Mouse (Mus musculus) adrenal gland, postnatal 25 days (tissue): Measurements from ENCODE around the gene Cflar. TPM values are rescaled to one million over a fixed set of nuclear protein-coding genes. Genes with fewer than 3 reads are reported as not detected.

ENCODE experiments used
- DNase-seq: peaks from one replicate; pipeline ENCODE4 v3.0.0; 2021; ENCODE audit warnings: mixed read lengths
- total RNA-seq: library from RNA; stranded (reverse); gene quantifications from 2 replicates; pipeline ENCODE4 v1.2.3, GENCODE M21; 2021

Gene Cflar
- total RNA-seq, 1 experiment from 2014 or later = 122 TPM

DNA sequence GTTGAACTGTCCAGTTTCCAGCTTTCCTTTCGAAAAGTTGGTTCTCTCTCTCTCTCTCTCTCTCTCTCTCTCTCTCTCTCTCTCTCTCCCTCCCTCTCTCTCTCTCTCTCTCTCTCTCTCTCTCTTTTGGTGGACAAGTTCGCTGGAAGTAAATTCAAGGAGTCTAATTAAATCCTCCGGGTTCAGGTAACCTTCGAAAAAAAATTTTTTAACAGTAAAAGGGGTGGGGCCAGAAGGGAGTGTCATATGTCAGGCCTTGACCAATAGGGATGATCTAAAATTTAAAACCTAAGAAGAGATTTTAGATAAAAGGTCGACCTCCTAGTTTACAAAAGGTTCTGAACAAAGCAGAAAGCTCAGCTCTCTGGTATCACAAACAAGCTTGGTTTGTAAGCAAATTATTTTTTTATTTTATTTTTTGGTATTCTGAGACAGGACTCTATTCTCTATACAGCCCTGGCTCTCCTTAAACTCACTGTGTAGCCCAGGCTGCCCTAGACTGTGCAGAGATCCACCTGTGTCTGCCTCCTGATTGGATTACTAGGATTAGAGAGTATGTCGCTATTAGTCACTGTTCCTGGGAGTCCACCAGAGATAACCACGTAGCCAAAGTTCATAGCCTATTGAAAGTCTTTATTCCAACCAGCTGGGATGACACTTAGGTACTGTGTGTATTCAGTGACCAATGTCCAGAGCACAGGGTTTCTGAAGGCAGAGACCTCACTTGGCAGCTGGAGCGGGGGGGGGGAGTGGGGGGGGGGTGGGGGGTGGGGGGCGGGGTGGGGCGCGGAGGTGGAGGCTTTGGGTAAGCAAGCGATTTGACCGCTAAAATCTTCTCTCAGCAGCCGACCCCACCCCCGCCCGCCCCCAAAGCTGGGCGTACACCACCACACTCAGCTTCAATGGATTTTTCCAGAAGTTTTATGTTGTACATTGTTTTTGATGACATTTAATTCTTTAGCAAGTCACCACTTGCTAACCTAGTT lies 1.1 kb downstream of the Cflar start:
- peak; percentile 27 for DNase-seq

DNA sequence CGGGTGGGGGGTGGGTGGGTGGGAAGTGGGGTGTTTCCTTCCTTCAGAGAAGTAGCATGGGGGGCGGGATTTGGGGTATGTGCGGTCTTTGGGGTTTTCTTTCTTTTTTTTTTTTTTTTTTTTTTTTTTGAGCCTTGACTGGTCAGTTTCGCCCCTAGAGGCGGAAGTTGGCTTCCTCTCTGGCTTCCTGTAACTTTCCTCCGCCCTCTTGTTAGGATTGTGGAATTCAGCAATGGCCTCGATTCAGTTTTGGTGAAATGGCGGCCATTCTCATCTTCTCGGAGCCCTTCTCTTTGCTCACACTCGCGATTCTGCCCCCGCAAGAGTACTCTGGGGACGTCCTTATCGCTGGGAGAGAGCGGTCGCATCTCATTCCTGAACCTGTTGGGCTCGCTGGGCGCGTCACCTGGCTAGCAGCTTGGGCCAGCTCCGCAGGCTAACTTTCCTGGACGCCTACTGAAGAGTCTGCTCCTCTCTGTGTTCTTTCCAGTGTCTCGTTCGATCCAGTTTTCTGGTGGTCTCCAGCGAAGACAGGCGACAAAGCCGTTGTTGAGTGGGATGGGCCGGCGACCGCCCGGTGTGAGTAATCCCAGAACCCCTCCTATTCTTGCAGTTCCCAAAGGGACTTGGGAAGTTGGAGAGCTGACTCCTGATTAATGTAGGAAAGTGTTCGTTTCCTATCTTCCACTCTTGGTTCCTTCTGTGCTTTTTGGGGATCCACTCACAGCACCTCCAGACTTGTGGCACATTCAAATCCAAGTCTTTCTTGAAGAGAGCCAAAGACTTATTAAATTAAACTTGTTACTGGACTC lies 2.0 kb downstream of the Cflar start:
- peak; percentile 48 for DNase-seq

DNA sequence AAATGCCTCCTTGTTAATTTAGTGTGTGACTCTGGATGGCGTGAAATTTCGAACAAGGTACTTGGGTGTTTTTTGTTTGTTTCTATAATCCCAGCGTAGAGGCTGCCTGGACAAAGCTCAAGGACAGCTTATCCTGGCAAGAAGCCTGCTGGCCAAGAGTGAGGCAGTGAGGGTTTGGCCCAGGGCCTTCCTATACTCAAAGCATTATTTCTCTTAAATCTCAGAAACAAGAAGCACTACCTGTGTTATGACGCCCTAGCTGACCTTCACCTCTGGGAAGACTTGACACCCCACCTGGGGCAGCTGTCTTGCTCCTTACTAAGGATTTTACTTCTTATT lies 2.6 kb downstream of the Cflar start:
- DNase-seq = peak; percentile 80

DNA sequence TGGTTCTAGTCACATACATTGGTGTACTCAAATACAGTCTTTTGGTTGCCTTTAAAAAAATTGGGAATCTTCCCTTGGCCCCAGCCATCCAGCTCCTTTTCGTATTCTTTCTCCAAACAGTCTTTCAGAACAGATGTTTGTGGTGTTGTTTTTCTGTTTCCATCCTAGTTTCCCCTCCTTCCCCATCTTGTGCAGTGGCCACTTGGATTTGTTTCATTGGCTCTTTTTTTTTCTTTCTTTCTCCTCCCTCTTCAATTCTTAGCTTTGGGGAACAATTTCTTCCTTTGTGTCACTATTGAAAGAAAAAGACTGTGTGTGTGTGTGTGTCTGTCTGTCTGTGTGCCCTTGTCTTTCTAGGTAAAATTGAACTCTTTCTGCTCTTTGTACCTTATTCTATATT lies 3.1 kb downstream of the Cflar start:
- DNase-seq = no peak

DNA sequence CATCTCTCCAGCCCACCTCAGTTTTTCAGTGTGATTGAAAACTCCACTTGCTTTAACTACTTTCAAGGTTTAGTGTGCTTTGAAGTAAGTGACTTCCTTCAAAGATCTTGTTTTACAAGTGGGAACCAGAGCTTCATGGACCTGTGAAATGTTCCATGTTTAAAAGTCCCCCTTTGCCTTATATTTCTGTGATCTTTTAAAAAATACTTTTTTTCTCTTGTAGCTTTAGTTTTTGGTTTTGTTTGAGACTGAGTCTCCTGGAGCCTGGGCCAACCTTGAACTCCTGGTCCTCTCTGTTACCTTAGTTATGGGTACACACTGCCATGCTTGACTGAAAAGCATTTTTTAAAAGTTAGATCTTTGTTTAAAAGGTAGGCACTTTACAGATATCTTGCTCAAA lies 4.2 kb downstream of the Cflar start:
- no peak for DNase-seq

DNA sequence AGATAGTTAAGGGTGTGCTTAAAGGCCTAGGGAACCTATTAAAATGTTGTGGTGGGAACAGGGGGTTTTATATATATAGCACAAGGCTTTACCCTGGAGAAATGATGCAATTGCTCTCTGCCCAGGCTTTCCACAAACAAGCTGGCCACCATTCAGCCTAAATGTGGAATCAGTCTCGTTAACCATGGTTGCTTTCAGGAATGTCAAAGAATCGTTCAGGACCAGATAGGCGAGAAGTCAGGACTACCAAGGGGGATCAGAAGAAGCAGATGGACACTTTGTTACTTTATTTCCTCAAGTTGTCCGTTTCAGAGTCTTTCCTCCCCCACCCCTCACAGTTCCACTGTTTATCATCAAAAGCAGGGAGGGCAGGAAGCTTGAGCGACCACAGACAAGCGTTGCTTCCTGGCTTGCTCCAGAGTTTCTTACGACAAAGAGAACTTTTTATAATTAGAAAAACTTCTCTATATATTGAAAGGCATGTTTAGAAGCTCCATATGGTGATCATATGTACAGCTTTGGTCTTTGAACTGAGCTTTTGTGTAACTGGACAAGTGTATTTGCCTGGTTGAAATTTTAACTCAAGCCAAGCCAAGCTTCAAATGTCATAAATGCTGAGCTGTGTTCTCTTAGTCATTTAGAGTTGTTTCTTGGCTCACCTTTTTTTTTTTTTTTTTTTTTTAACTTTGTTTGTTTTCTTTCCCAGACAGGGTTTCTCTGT lies 5.0 kb downstream of the Cflar start:
- no peak for DNase-seq

DNA sequence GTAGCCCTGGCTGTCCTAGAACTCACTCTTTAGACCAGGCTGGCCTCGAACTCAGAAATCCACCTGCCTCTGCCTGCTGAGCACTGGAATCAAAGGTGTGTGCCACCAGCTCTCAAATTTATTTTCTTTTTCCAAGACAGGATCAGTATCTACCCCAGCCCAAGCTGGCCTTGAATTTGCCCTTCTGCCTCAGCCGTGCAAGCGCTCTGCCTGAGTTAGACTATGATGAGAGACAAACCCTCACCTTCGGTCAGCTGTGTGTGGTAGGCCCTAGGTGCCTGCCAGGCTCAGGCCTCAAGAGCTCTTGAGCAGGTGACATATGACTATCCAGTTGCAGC lies 5.5 kb downstream of the Cflar start:
- no peak for DNase-seq

DNA sequence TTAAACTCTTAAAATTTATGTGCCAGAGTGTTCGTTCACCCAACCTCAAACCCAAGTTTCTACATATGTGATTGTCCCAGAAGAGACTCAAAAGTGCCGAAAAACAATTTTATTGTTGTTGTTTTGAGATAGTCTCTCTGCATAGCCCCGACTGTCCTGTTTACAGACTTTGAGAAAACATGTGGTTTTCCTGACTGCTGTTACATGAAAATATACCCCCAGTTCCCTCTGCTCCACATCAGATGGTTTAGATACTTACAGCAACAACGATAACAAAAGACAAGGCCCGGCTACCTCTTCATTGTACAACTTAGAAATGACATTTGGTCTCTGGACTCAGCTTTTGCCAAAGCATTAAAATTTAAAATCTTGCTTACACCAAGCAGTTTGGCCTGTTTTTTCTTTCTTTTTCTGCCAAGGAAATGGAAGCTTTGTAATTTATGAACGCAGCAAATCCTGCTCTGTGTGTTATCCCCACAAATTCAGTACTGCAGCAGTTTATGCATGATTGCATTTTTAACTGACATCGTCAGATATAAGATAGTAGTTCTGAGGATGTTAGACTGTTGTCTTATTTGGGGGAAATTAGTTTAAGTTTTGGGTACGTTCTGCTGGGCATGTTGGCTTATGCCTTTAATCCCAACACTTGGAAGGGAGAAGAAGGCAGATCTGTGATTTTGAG lies 6.4 kb downstream of the Cflar start:
- DNase-seq = no peak

DNA sequence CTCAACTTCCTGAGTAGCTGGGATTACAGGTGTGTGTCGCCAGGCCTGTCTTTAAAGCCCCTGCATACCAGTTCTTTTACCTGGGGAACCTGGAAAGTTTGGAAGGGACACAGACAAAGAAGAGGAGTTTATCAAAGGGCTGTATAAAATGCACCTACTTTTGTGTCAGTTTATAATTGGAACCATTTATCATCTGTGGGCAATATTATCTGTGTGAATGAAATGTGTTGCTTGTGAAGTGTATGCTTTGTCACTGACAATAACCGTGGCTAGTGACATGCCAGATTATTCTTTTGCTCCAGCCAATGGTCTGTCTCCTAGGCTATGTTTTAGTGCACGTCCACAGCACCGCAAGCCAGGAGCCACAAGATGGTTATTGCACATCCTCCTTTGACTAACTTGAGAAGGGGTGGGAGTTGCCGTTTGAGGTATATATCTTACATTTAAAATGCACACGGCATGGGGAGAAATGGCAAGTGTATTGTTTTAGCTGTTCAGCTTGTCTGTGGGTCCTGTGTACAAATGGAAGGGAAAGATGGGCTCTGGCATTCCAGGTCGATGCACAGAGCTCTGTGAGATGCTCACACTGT lies 8.1 kb downstream of the Cflar start:
- no peak for DNase-seq

DNA sequence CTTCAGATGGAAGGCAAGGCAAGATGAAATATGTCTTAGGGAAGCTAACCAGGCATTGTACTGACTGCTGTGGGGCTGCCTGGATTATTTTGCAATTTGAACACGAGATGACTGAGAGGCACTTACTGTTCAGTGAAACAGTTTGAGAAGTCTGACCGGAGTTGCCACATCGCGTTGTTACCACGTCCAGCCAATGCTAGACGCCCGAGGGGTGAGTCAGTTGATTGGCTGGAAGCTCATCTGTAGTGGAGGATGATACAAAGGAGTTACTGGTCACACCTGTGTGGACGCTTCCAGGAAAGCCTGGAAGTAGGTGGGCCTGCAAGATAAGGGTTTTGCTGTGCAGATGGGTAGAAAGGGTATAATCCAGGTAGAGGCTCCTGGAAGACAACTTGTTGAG lies 8.8 kb downstream of the Cflar start:
- peak; percentile 27 for DNase-seq

DNA sequence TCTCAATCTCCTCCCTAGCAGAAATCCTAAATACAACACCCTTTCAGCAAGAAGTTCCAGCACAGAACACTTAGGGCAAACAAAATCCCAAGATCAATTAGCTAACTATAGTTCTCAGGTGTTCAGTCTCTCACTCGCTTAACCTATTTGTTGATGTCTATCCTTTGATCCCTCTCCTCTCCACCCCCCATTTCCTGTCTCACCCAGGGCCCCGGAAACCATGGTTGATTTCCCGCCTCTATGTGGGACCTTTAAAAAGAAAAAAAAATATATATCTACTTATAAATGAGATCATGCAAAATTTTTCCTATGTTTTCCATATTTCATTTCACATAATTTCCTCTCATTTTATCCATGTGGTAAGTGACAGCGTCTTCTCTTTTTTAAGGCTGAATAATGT lies 9.7 kb downstream of the Cflar start:
- DNase-seq = no peak

DNA sequence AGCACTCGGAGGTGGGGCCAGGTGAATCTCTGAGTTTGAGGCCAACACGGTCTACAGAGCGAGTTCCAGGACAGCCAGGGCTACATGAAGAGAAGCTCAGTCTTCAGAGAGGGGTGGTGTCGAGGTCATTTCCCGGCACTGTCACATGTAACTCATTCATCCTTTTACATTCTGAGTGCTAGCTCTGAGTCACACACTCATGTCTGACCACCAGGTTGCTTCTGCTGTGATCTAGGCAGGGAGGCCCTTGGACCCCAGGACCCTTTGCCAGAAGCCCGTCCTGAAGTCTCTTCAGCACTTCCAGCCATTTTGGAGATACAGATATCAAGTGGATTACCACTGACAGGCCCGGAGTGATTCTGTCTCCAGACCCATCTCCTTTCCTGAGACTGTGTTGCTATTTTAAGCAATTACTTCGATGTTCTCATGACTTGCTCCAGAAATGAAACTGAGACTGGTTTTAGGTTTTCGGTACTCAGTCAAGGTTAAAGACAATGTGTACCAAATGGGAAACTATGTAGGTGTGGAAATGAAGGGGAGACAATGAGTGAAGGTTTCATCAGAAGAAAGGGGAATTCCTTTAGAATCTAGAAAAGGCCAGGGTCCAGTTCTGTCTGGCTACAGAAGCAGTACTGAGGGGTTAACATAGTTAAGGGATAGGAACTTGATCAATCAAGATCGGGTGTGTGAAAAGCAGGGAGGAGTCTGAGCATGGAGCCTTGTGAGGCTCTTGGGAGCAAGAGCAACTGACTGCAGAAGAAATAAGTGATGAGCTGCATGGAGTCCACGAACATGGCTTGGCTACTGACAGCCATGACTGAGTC lies 11.0 kb downstream of the Cflar start:
- DNase-seq = peak; percentile 16

DNA sequence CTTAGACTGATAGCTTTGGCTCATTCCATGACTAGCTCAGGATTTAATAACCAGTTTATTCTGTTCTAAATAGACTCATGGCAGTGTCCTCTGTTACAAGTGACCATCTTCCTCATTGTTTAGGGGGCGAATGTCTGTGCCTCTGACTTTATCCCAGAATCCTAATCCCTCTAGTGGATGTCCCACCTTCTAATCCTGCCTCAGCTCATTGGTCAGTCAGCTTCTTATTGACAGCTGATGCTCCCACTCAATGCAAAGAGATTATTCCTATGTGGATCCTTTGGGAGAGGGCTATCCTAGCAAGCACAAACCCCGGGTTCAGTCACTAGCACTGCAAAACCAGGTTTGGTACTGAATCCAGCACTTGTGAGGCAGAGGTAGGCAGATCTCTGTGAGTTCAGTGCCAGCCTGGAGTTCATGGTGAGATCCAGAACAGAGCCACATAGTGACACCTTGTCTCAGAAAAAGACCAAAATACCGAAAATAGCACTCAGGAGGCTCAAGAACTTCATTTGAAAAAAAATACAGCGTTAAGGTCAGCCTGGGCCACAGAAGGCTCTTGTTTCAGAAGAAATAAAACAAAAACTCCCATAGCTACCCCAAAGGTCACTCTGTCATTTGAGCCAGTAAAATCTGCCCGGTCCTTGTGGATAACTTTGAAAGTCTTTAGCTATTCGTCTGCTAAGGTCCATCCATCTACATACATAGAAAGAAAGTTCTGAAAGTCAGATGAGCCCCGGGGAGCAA lies 11.9 kb downstream of the Cflar start:
- DNase-seq = no peak

DNA sequence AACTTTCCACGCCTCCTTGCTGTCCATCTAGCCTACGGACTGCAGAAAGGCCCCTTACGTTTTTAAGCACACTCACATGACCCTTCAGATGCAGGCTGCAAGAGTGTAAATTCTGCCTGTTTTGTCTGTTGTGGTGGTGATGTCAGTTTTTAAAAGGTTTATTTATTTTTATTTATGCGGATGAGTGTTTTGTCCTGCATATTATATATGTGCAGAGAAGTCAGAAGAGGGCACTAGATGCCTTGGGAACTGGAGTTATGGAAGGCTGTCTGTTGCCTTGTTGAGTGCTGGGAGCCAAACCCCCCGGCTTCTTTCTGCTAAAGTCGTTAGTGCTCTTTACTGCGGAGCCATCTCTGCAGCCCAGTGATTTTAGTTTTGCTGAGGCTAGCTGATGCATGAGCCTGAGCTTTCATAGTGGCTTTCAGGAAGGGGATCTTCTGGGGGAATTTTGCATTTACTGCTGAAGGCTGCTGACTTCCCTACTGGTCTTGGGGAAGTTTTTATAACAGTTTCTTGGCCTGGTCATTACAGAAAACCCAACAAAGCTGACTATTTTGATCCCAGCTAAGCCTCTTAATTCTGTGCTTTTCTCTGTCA lies 12.6 kb downstream of the Cflar start:
- no peak for DNase-seq

DNA sequence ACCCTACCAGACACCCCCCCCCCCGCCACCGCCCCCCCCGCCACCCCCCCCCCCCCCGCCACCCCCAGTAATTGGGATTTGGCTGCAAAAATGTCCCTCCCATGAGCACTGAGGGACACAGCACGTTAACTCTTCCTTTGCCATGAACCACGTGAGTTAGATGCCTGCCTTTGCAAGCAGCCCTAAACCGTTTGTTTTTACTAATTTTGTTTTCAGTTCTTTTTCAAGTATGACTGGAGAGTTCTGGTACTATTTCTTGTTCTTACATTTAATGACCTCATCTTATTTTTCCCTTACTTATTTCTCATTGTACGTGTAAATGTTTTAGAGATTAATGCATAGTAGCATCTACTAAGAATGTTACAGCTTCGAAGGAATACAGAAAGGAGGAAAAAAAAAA lies 13.2 kb downstream of the Cflar start:
- no peak for DNase-seq

DNA sequence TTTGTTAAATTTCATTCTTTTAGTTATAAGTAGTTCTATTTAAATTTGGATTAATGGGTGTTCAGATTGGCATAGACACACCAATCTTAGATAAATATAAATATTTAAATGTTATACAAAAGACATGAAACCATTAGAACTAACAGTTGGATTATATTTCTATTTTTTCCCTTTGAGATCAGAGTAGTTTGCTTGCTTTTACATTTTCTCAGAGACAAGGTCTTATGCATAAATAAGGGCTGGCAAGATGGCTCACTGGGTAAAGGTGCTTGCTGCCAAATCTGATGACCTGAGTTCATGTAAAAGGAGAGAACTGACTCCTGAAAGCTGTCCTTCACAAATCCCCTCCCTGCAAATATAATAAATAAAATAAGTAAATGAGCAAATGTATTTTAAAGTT lies 13.8 kb downstream of the Cflar start:
- DNase-seq = no peak

DNA sequence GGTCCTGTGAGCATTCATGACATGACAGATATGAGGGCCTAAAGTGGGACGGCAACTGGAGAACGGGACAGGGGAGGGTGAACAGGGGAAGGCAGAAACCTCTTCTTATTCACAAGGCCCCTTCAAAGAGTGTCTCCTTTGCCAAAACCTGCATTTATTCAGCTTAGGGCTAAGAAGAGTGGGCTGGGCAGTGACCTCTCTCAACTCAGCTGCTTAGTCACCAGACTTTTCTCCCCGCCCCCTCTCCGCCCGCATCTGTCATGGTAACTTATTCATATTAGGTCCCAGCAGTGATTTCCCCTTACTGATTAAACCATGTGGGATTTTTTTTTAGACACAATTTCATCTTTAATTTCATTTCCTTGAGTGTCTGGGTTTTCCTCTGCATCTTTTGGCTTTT lies 14.5 kb downstream of the Cflar start:
- DNase-seq = peak; percentile 72

DNA sequence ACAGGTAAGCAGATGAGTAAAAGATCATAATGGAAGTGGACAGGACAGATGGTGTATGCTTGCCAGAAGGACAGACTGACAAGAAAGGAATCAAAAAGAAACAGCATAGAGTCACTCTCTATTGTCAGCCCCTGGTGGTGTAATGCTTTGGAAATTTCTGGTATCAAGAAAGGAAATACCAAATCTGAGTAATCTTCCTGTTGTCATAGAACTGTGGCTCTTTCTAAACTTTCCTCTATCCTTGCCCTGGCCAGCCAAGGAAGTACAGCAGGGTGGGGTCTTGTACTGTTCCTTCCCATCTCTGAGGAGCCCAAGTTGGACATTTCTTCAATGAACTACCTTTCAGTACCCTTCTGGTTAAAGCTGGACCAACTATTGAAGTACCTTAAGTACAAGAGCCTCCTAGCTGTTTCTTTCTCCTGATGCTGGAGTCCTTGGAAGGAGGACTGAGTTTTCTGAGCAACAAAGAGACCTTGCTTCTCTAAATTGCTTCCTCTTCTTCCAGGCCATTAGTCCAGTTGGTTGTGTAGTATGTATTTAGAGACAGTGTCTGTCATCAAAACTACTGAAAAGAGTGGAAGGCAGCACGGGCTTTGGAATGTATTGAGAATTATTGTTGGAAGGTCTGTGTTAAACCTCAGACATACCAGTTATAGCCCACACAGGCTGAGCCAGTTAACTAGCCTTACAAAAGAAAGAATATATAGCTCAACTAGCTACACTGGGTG lies 15.9 kb downstream of the Cflar start:
- DNase-seq = no peak
